Mouse (Mus musculus) limb, embryonic 14.5 days (tissue): Measurements from ENCODE around the gene Gm43064. TPM values are rescaled to one million over a fixed set of nuclear protein-coding genes. Genes with fewer than 3 reads are reported as not detected.

Experiments
- ATAC-seq: fragments of 200-750 bp; cut with Nextera tagmentation; 2 replicates; pipeline ENCODE4 v1.8.0; 2017; ENCODE audit warnings: low read depth, moderate number of reproducible peaks, moderate TSS enrichment; ENCODE audit not compliant: low FRiP score
- DNase-seq: peaks from one replicate; pipeline ENCODE4 v3.0.0-alpha.2; 2015; ENCODE audit warnings: low spot score
- H3K27ac ChIP-seq: fragments of 300-500 bp; sonication (generic); replicated peaks from 2 replicates; pipeline ENCODE4 v1.5.1; 2014; ENCODE audit warnings: low read depth, mild to moderate bottlenecking, low read length, moderate library complexity, mixed read lengths
- H3K27me3 ChIP-seq: fragments of 300-500 bp; sonication (generic); 2 replicates; pipeline ENCODE4 v1.6.1; 2014; ENCODE audit warnings: low read length, mixed read lengths; ENCODE audit not compliant: control insufficient read depth, insufficient read depth
- H3K36me3 ChIP-seq: fragments of 300-500 bp; sonication (generic); 2 replicates; pipeline ENCODE4 v1.6.1; 2014; ENCODE audit warnings: mild to moderate bottlenecking, low read length, moderate library complexity, mixed read lengths; ENCODE audit not compliant: control insufficient read depth, insufficient read depth
- H3K4me1 ChIP-seq: fragments of 300-500 bp; sonication (generic); 2 replicates; pipeline ENCODE4 v1.6.1; 2014; ENCODE audit warnings: antibody characterized with exemption, low read length, mixed read lengths; ENCODE audit not compliant: control insufficient read depth, insufficient read depth
- H3K4me2 ChIP-seq: fragments of 300-500 bp; sonication (generic); replicated peaks from 2 replicates; pipeline ENCODE4 v1.6.1; 2014; ENCODE audit warnings: low read depth, mild to moderate bottlenecking, low read length, moderate library complexity; ENCODE audit not compliant: severe bottlenecking
- H3K4me3 ChIP-seq: fragments of 300-500 bp; sonication (generic); replicated peaks from 2 replicates; pipeline ENCODE4 v1.5.1; 2014; ENCODE audit warnings: low read length
- H3K9ac ChIP-seq: fragments of 300-500 bp; sonication (generic); 2 replicates; pipeline ENCODE4 v1.6.1; 2014; ENCODE audit warnings: mild to moderate bottlenecking, low read depth, low read length, moderate library complexity; ENCODE audit not compliant: severe bottlenecking
- H3K9me3 ChIP-seq: fragments of 300-500 bp; sonication (generic); 2 replicates; pipeline ENCODE4 v1.6.1; 2016; ENCODE audit warnings: low read length; ENCODE audit not compliant: control insufficient read depth
- POLR2A ChIP-seq: fragments of 200-500 bp; IDR thresholded peaks from 2 replicates; pipeline ENCODE4 v1.8.0; 2012; ENCODE audit warnings: inconsistent platforms, mild to moderate bottlenecking, moderate library complexity, borderline replicate concordance; ENCODE audit not compliant: insufficient read depth, insufficient read length; ENCODE audit errors: extremely low read depth
- WGBS: fragments of 180-500 bp; shearing (Covaris S2); extraction: QIAGEN DNeasy Blood & Tissue Kit; methylation state at CpG from one replicate; pipeline ENCODE4 v1.1.7; 2014; 5-methylcytosine and 5-hydroxymethylcytosine counted together
- polyA plus RNA-seq, 2 experiments: library from polyadenylated mRNA; depleted of rRNA in 1 of 2; stranded (reverse) in 1 of 2; unstranded in 1 of 2; fragments of >200 nt; fragmentation: Nextera tagmentation in 1 of 2; extraction: Ambion mirVana in 1 of 2; gene quantifications; 2 replicates each; pipeline versions ENCODE4 v1.2.1 to v1.2.3; 2012 to 2014

Gm43064 gene
- polyA plus RNA-seq, 2 experiments, result 0.39 TPM; not detected in 1

DNA sequence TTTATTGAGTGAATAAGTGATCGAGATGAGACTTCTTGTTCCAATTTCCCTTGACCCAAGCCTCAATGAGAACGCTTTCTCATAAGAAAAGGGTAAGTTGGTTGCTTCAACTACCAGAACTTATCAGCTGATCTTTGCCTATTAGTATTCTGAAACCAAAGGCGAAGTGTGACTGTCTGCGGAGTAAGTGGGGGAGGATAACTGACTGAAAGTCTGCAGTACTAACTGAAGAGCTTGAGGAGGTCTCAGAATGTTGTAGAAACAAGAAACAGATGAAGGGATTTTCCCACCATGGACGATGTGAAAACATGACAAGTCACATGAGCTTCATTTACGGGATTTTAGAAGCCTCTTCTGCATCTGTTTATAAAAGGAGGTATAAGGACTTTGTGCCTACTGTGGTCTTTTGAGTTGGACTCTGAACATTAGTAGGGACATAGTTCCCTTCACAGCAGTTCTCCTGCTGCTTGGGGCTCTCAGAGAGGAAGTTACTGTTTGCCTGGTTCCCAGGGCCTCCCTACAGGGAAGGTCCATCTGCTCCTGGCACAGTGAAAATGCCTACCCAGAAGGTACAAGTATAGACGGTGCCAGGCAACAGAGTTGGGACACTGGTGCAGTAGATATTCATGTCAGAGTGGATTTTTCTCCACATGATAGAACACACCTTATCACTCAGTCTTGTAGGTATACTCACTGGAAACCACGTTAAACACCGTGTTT is 41.4 kb downstream of the Gm43064 start:
- DNase-seq (no peak), ATAC-seq (no peak)
- no peak for TF ChIP-seq POLR2A
- no peak overlapping the region for H3K27ac ChIP-seq
- H3K9me3 ChIP-seq, result no peaks in the 10 kb centered on the region
- no peaks in the 10 kb centered on the region for H3K36me3 ChIP-seq
- no peak overlapping the region for H3K4me2 ChIP-seq
- whole genome bisulfite sequencing, result 76% methylated on average over 9 of the region's 9 CpGs
- no peak overlapping the region for H3K9ac ChIP-seq
- H3K27me3 ChIP-seq, result no peaks in the 10 kb centered on the region
- no peak overlapping the region for H3K4me3 ChIP-seq
- H3K4me1 ChIP-seq, result no peaks in the 10 kb centered on the region

DNA sequence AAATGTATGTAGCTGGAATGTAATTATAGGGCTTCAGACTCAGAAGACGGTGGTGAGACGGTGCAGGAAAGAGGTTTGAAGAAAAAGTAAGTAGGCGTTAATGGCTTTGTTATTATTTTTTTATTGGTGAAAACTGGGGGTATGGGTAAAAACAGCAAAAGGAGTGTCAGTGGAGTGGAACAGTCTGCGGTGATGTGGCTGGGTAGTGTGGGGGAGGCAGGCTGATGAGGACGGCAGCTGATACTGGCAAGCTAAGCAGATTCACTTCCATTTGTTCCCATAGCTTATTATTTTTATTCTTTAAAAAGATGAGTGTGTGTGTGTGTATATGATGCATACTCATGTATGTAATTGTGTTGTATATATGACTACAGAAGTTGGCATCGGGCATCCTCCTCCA is 42.1 kb downstream of the Gm43064 start:
- ATAC-seq (no peak), DNase-seq (no peak)
- Histone ChIP-seq H3K9ac (no peak overlapping the region), H3K4me1 (no peaks in the 10 kb centered on the region), H3K27ac (no peak overlapping the region), H3K27me3 (no peaks in the 10 kb centered on the region), H3K36me3 (no peaks in the 10 kb centered on the region), H3K4me3 (no peak overlapping the region), H3K9me3 (no peaks in the 10 kb centered on the region), H3K4me2 (no peak overlapping the region)
- WGBS, result 70% methylated on average over 6 of the region's 6 CpGs
- no peak for TF ChIP-seq POLR2A

DNA sequence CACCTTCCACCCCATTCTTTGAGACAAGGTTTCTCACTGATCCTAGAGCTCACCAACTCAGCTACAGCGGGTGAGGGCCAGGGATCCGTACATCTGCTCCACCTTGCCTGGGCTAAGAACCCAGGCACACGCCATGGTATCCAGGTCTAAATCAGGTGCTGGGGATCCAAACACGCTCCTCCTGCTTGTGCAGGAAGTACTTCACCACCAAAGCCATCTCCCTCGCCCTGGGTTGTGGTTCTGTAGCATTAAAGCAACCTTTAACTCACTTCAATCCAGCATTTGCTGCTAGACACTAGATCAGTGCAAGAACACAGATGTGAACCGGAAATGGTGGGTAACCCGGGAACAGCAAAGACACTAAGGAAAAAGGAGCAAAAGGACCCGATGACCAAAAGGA is 42.5 kb downstream of the Gm43064 start:
- H3K9ac ChIP-seq, result no peak overlapping the region
- no peaks in the 10 kb centered on the region for H3K4me1 ChIP-seq
- ATAC-seq (no peak), DNase-seq (no peak)
- WGBS, result 84% methylated on average over 8 of the region's 8 CpGs
- no peaks in the 10 kb centered on the region for H3K9me3 ChIP-seq
- H3K4me2 ChIP-seq, result no peak overlapping the region
- H3K27me3 ChIP-seq, result no peaks in the 10 kb centered on the region
- no peak overlapping the region for H3K4me3 ChIP-seq
- no peaks in the 10 kb centered on the region for H3K36me3 ChIP-seq
- H3K27ac ChIP-seq, result no peak overlapping the region
- TF ChIP-seq POLR2A, result no peak

DNA sequence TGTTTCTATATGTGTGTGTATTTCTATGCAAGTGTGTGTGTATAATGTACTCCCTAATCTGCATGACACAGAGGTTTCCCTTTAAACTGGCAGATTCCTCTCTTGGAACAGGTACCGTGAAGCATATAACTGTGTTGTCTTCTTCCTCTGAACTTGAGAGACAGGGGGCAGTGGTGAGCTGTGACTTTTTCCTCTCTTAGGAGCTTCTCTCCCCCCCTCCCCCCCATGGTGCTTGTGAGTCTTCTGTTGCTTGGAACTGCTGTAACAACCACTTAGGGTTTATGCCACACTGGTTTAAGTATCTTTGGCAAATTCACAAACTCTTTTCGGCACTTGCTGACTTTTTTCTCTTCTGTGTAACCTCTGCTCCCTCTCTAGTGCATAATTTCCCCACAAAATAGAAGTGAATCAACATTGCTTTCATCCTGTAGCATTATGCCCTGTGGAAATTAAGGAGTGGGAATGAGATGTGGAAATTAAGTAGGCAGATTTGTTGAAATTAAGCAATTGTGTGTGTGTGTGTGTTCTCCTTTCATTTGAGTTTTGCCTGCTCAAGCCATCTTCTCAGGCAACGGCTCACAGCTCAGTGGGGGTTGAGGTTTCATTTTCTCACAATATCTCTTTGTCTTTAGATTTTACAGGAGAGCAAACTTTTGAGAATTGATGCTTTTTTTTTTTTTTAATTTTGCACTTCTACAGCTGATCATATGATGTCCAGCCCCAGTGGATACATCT is 43.4 kb downstream of the Gm43064 start:
- DNase-seq (peak; percentile 22), ATAC-seq (no peak)
- H3K9me3 ChIP-seq, result no peaks in the 10 kb centered on the region
- no peaks in the 10 kb centered on the region for H3K27me3 ChIP-seq
- H3K27ac ChIP-seq, result no peak overlapping the region
- H3K4me3 ChIP-seq, result no peak overlapping the region
- TF ChIP-seq POLR2A, result no peak
- no peaks in the 10 kb centered on the region for H3K4me1 ChIP-seq
- H3K9ac ChIP-seq, result no peak overlapping the region
- no peak overlapping the region for H3K4me2 ChIP-seq
- no peaks in the 10 kb centered on the region for H3K36me3 ChIP-seq
- whole genome bisulfite sequencing, result 60% methylated on average over 3 of the region's 3 CpGs

DNA sequence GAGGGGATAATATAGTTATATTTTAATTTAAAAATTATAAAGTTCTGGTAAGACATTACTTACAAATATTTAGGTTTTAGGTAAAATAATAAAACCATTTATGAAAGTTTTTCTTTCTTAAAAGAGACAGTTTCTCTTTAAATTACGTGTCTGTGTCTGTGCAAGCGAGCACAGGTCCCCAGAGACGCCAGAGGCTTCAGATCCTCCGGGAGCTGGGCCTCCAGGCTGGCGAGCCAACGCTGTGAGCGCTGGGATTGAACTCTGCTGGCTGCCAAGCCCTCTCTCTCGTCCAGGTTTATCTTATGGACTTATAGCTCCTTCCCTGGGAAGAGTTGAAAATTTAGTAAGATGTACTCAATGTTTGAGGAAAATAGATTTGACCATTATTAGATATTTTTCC is 44.4 kb downstream of the Gm43064 start:
- Histone ChIP-seq H3K27me3 (no peaks in the 10 kb centered on the region), H3K4me2 (no peak overlapping the region), H3K9me3 (no peaks in the 10 kb centered on the region), H3K4me1 (no peaks in the 10 kb centered on the region), H3K36me3 (no peaks in the 10 kb centered on the region), H3K27ac (no peak overlapping the region), H3K4me3 (no peak overlapping the region), H3K9ac (no peak overlapping the region)
- TF ChIP-seq POLR2A, result no peak
- no peak for DNase-seq
- ATAC-seq, result no peak
- 54% methylated on average over 8 of the region's 8 CpGs for WGBS
